Mouse (Mus musculus): ENCODE measurements around the gene Rnf135. TPM values are rescaled to one million over a fixed set of nuclear protein-coding genes. Genes with fewer than 3 reads are reported as not detected.

Rnf135 gene
- total and polyA plus RNA-seq, 3 experiments: 5.2 to 8.0 TPM; not detected in 1

GRCm38 (mm10) chr11:80169629-80170028 lies 14.0 kb upstream of the Rnf135 start:
- H3K27me3 ChIP-seq (ENCODE audit: control insufficient read depth in 1 of 2, insufficient read depth in 2 of 2, low read length in 2 of 2): peaks cover 0 to 3% of the 10 kb centered on the region in 2 experiments; a peak in 1 of 4 replicates
- TF ChIP-seq ZKSCAN1 (IDR thresholded peaks at IDR 0.05; ENCODE audit: low read depth, low read length): no peak
- no peak for TF ChIP-seq BHLHE40 (IDR thresholded peaks at IDR 0.05; ENCODE audit: borderline replicate concordance, low read depth, low read length)
- TF ChIP-seq NRF1 (IDR thresholded peaks at IDR 0.05; ENCODE audit: insufficient read depth, low read depth, low read length, poor library complexity, severe bottlenecking): no peak
- TF ChIP-seq USF2 (IDR thresholded peaks at IDR 0.05; ENCODE audit: borderline replicate concordance in 1 of 2, insufficient read depth in 1 of 2, low read depth in 1 of 2, low read length in 2 of 2): no peak
- no peak for TF ChIP-seq ZMIZ1 (IDR thresholded peaks at IDR 0.05; ENCODE audit: low read depth, low read length)
- TF ChIP-seq ETS1 (IDR thresholded peaks at IDR 0.05; ENCODE audit: low read depth, low read length): no peak
- no peak for TF ChIP-seq CTCF (IDR thresholded peaks at IDR 0.05 in 2 of 3, conservative IDR thresholded peaks at IDR 0.05 in 1 of 3; ENCODE audit: control insufficient read depth in 1 of 3, insufficient read depth in 1 of 3, low read depth in 2 of 3, low read length in 3 of 3, poor library complexity in 1 of 3, severe bottlenecking in 1 of 3)
- no peak for TF ChIP-seq MXI1 (IDR thresholded peaks at IDR 0.05; ENCODE audit: low read depth, low read length)
- TF ChIP-seq POLR2A (IDR thresholded peaks at IDR 0.05; ENCODE audit: control insufficient read depth in 1 of 2, insufficient read depth in 1 of 2, low read depth in 1 of 2, low read length in 2 of 2, poor library complexity in 1 of 2): no peak
- no peaks in the 10 kb centered on the region for H3K9me3 ChIP-seq (replicated peaks; ENCODE audit: insufficient read depth, low read length)
- H3K79me2 ChIP-seq (ENCODE audit: control insufficient read depth, insufficient read depth, low read length, poor library complexity): no peaks in the 10 kb centered on the region
- H3K4me1 ChIP-seq (ENCODE audit: control insufficient read depth in 1 of 2, insufficient read depth in 2 of 2, low read length in 2 of 2): peaks cover 0 to 8% of the 10 kb centered on the region in 2 experiments; a peak in 2 of 4 replicates
- no peak overlapping the region for H3K9ac ChIP-seq (ENCODE audit: control insufficient read depth, low read depth, low read length, poor library complexity, severe bottlenecking)
- no peaks in the 10 kb centered on the region for H3K36me3 ChIP-seq (ENCODE audit: control insufficient read depth in 1 of 2, insufficient read depth in 2 of 2, low read length in 2 of 2)
- H3K27ac ChIP-seq (ENCODE audit: control insufficient read depth, low read depth, low read length): no peak overlapping the region
- H3K4me3 ChIP-seq (ENCODE audit: control insufficient read depth in 1 of 2, insufficient read depth in 1 of 2, low read depth in 2 of 2, low read length in 2 of 2): no peak overlapping the region
- no peak for DNase-seq (ENCODE audit: low read depth, low spot score)

- Histone ChIP-seq H3K4me3 (ENCODE audit: control insufficient read depth in 1 of 2, insufficient read depth in 1 of 2, low read depth in 2 of 2, low read length in 2 of 2) (no peak overlapping the region), H3K9me3 (replicated peaks; ENCODE audit: insufficient read depth, low read length) (no peaks in the 10 kb centered on the region), H3K9ac (ENCODE audit: control insufficient read depth, low read depth, low read length, poor library complexity, severe bottlenecking) (no peak overlapping the region), H3K79me2 (ENCODE audit: control insufficient read depth, insufficient read depth, low read length, poor library complexity) (no peaks in the 10 kb centered on the region), H3K27ac (ENCODE audit: control insufficient read depth, low read depth, low read length) (no peak overlapping the region), H3K27me3 (ENCODE audit: control insufficient read depth in 1 of 2, insufficient read depth in 2 of 2, low read length in 2 of 2) (peaks cover 0 to 3% of the 10 kb centered on the region in 2 experiments; a peak in 1 of 4 replicates), H3K4me1 (ENCODE audit: control insufficient read depth in 1 of 2, insufficient read depth in 2 of 2, low read length in 2 of 2) (peaks cover 0 to 8% of the 10 kb centered on the region in 2 experiments; a peak in 2 of 4 replicates), H3K36me3 (ENCODE audit: control insufficient read depth in 1 of 2, insufficient read depth in 2 of 2, low read length in 2 of 2) (no peaks in the 10 kb centered on the region)
- TF ChIP-seq MYC (IDR thresholded peaks at IDR 0.05; ENCODE audit: low read depth, low read length) (no peak), ELF1 (IDR thresholded peaks at IDR 0.05; ENCODE audit: low read depth, low read length) (no peak), HCFC1 (IDR thresholded peaks at IDR 0.05; ENCODE audit: low read depth, low read length) (no peak), JUND (IDR thresholded peaks at IDR 0.05; ENCODE audit: low read depth, low read length) (no peak), RCOR1 (IDR thresholded peaks at IDR 0.05; ENCODE audit: low read depth, low read length) (no peak), POLR2AphosphoS5 (IDR thresholded peaks at IDR 0.05; ENCODE audit: borderline replicate concordance, low read depth, low read length) (no peak), USF2 (IDR thresholded peaks at IDR 0.05; ENCODE audit: borderline replicate concordance in 1 of 2, insufficient read depth in 1 of 2, low read depth in 1 of 2, low read length in 2 of 2) (no peak), CHD1 (IDR thresholded peaks at IDR 0.05; ENCODE audit: low read depth, low read length) (no peak), ZNF384 (IDR thresholded peaks at IDR 0.05; ENCODE audit: low read depth, low read length) (no peak), BHLHE40 (IDR thresholded peaks at IDR 0.05; ENCODE audit: borderline replicate concordance, low read depth, low read length) (no peak), ZC3H11A (IDR thresholded peaks at IDR 0.05; ENCODE audit: low read depth, low read length) (no peak), KAT2A (conservative IDR thresholded peaks at IDR 0.05; ENCODE audit: low read depth, low read length) (no peak), MEF2A (IDR thresholded peaks at IDR 0.05; ENCODE audit: extremely low read depth, insufficient replicate concordance, low read depth, low read length, poor library complexity, severe bottlenecking) (no peak), CHD2 (IDR thresholded peaks at IDR 0.05; ENCODE audit: low read length) (no peak), POLR2AphosphoS2 (IDR thresholded peaks at IDR 0.05; ENCODE audit: low read length) (no peak), EP300 (IDR thresholded peaks at IDR 0.05; ENCODE audit: low read depth in 1 of 2, low read length in 2 of 2) (no peak), TAL1 (IDR thresholded peaks at IDR 0.05; ENCODE audit: low read length) (no peak)
- DNase-seq (ENCODE audit: low read depth, low spot score): no peak
Measured at GRCm38 (mm10) chr11:80170351-80170750, 13.3 kb upstream of the Rnf135 start.
